Mouse (Mus musculus): Measurements from ENCODE around the gene Ccdc47. TPM values are rescaled to one million over a fixed set of nuclear protein-coding genes. Genes with fewer than 3 reads are reported as not detected.
A peak's percentile ranks its signal among the peaks of the same experiment; 100 is the strongest.

Ccdc47 gene
- polyA plus RNA-seq, 1 experiment, result not detected

DNA sequence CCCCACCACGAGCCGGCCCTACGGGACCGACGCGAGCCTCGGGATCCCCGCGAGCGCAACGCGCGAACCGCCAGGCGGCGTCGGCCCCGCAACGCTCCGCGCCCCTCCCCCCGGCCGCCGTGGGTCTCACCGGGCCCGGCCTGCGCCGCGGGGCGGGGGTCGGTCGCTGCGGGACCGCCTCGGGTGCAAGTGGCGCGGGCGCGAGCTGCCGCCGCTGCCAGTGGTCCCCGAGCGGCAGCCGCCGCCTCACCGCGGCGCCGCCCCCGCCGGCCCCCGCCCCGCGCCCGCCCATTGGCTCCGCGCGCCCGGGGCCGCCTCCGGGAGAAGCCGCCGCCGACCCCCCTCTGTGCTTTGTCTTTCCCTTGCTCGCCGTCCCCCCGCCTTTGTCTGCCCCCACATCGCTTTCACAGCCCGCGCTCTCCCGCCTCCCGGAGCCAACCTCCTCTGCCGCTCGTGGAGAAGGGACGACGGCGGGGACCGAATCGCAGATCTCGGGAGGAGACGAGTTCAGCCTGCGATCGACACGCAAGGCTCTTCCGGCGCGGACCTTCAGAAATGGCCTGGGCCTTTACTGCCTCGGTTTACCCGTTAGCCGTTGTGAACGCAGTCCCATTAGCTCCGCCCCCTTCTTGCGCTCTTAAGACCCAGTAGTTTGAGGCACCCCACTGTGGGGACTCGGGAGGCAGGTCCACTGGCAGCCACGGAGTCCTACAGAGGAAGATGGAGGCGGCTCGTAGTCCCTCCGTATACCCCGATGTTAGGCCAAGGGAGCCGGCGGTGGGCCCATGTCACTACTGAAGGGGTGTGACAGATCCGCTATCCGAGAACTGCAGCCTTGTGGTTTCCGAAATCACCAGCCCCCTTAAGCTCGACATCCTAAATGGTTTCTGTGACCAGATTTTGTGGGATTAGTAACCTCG is 56.0 kb downstream of the Ccdc47 start:
- WGBS, result 2% methylated on average over 83 of the region's 106 CpGs
- peak; percentile 82 for TF ChIP-seq POLR2A (IDR thresholded peaks at IDR 0.05; ENCODE audit: insufficient read depth, low read depth, low read length)
- no peak for TF ChIP-seq CTCF (IDR thresholded peaks at IDR 0.05; ENCODE audit: insufficient read depth, low read depth, low read length)
- Histone ChIP-seq H3K27ac (ENCODE audit: insufficient read depth, low read depth, low read length) (peak overlapping the region; percentile 96), H3K4me1 (ENCODE audit: control insufficient read depth, insufficient read depth, low read length) (peaks cover 58% of the 10 kb centered on the region), H3K4me3 (ENCODE audit: insufficient read depth, low read depth, low read length) (peak overlapping the region; percentile 46)

DNA sequence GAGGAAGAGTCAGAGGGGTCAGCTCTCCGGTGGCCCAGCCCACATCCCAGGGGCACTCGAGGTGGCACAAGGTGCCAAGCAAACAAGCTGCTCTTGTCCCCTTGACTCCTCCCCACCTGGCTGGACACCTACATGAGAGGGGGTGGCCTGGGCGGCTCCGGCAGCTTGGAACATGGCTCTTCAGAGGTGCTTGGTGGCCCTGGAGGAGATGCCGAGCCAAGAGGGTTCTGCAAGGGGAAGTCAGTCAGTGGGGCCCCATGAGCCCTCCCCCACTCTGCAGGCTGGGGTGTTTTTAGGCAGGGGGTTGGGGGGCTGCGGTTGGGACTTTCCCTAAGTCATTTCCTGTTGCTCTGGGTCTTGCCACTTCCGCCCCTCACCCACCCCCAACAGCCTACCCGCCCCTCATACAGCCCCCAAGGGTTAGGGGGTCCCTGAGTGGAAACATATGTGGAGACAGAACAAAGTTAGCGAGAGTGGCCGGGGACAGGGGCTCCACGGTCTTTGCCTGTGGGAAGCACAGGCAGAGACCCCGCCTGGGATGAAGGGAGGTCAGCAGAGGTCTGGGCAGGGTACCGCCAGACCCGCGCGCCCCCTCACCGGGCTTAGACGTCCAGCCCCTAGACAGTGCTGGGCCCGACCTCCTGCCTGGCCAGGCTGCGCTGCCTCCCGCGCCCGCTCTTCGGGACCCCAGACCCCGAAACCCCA is 56.8 kb downstream of the Ccdc47 start:
- TF ChIP-seq CTCF (IDR thresholded peaks at IDR 0.05; ENCODE audit: insufficient read depth, low read depth, low read length) (no peak), POLR2A (IDR thresholded peaks at IDR 0.05; ENCODE audit: insufficient read depth, low read depth, low read length) (no peak)
- Histone ChIP-seq H3K4me1 (ENCODE audit: control insufficient read depth, insufficient read depth, low read length) (peaks cover 59% of the 10 kb centered on the region), H3K4me3 (ENCODE audit: insufficient read depth, low read depth, low read length) (peak overlapping the region; percentile 46), H3K27ac (ENCODE audit: insufficient read depth, low read depth, low read length) (peak overlapping the region; percentile 76)
- 1% methylated on average over 25 of the region's 25 CpGs for WGBS

DNA sequence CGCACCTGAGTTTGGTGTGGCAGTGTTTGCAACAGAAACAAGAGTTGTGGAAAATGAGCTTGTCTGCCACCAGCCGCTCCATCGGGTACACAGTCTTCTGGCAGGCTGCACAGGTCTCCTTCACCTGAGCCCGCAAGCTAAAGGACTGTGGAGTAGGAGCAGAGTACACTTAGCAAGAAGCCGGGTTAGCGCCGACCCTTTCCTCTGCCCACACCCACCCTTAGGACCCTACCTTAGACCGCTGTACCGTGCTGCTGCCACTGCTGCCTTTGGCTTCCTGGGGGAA is 57.3 kb downstream of the Ccdc47 start:
- Histone ChIP-seq H3K27ac (ENCODE audit: insufficient read depth, low read depth, low read length) (peak overlapping the region; percentile 61), H3K4me3 (ENCODE audit: insufficient read depth, low read depth, low read length) (peak overlapping the region; percentile 46), H3K4me1 (ENCODE audit: control insufficient read depth, insufficient read depth, low read length) (peaks cover 58% of the 10 kb centered on the region)
- no peak for TF ChIP-seq POLR2A (IDR thresholded peaks at IDR 0.05; ENCODE audit: insufficient read depth, low read depth, low read length)
- no peak for TF ChIP-seq CTCF (IDR thresholded peaks at IDR 0.05; ENCODE audit: insufficient read depth, low read depth, low read length)
- 22% methylated on average over 9 of the region's 9 CpGs for WGBS

DNA sequence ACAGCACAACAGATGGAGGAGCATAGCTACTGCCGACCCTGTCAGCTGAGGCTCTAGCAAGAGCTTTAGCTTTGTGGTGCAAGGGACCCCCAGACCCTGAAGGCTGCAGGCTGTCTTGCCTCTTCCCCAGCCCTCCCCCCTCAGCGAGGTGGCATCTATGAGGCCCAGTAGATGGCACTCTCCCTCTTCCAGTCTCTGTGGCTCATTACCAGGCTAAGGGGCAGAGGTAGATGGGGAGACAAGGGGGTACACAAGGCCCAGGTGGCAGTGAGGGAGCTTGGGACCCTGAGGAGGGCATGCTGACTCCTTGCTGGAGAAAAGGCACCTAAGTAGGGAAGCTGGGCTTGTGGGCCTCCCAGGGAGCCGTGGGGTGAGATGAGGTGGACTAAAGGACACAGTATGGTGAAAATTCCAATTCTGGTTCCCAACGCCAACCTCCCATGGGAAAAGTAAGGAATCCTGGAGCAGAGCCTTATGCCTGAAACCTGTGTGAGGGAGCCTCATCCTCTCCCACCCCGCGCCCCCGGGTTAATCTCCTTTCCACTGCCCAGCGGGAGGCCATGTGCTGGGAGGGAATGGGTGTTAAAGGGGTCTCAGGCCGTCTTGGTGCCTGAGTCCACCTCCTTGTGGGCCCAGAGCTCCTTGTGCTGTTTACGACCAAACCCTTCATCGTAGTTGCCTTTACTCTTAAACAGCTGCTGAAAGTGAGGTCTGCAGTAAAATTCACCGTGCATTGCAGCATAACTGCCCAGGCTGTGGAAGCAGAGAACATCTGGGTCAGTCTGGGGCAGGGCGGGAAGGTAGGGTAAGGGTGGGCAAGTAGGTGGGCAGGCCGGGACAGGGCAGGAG is 57.8 kb downstream of the Ccdc47 start:
- Histone ChIP-seq H3K27ac (ENCODE audit: insufficient read depth, low read depth, low read length) (peak overlapping the region; percentile 61), H3K4me1 (ENCODE audit: control insufficient read depth, insufficient read depth, low read length) (peaks cover 53% of the 10 kb centered on the region), H3K4me3 (ENCODE audit: insufficient read depth, low read depth, low read length) (peak overlapping the region; percentile 46)
- TF ChIP-seq POLR2A (IDR thresholded peaks at IDR 0.05; ENCODE audit: insufficient read depth, low read depth, low read length), result no peak
- peak; percentile 56 for TF ChIP-seq CTCF (IDR thresholded peaks at IDR 0.05; ENCODE audit: insufficient read depth, low read depth, low read length)
- 29% methylated on average over 14 of the region's 14 CpGs for WGBS

DNA sequence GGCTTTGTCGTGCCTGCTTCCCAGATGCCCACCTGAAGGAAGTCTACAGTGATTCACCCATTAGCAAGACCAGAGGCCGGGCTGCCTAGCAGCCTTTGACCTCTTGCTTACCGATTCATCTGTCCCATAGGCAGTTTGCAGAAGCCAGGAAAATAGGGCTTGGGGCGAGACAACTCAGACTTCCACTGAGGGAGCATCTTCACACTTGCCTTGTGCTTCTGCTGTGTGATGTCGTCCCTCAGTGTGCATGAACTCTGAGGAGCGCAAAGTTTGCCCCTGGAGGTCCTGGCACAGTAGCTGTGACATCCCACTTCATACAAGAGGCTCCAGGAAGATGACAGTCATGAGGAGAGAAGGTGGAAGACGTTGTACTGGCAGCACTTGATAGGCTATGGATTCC is 59.0 kb downstream of the Ccdc47 start:
- Histone ChIP-seq H3K4me1 (ENCODE audit: control insufficient read depth, insufficient read depth, low read length) (peaks cover 52% of the 10 kb centered on the region), H3K4me3 (ENCODE audit: insufficient read depth, low read depth, low read length) (no peak overlapping the region; the same call in 1 of the 2 replicates), H3K27ac (ENCODE audit: insufficient read depth, low read depth, low read length) (no peak overlapping the region)
- TF ChIP-seq CTCF (IDR thresholded peaks at IDR 0.05; ENCODE audit: insufficient read depth, low read depth, low read length) (no peak), POLR2A (IDR thresholded peaks at IDR 0.05; ENCODE audit: insufficient read depth, low read depth, low read length) (no peak)
- 69% methylated on average over 7 of the region's 7 CpGs for WGBS

DNA sequence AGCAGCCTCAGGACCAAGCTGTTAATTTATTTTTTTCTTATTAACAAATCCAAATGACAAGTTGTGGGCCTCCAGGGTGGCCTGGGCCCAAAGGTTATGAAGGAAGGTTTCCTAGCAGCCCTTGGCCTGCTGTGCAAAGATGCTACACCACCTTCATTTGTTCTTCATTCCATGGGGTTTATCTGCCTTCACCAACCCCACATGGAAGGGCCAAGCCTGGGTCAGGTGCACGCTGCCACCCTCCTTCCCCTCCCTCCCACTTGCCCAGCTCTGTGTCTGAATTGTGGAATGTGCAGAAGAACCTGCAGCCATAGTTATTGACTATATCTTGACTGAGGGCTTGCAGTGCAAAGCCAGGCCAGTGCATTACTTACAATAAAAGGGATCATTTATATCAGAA is 59.9 kb downstream of the Ccdc47 start:
- TF ChIP-seq POLR2A (IDR thresholded peaks at IDR 0.05; ENCODE audit: insufficient read depth, low read depth, low read length) (no peak), CTCF (IDR thresholded peaks at IDR 0.05; ENCODE audit: insufficient read depth, low read depth, low read length) (no peak)
- Histone ChIP-seq H3K27ac (ENCODE audit: insufficient read depth, low read depth, low read length) (no peak overlapping the region), H3K4me3 (ENCODE audit: insufficient read depth, low read depth, low read length) (no peak overlapping the region), H3K4me1 (ENCODE audit: control insufficient read depth, insufficient read depth, low read length) (peaks cover 47% of the 10 kb centered on the region)
- WGBS, result 62% methylated on average over 1 of the region's 1 CpGs

DNA sequence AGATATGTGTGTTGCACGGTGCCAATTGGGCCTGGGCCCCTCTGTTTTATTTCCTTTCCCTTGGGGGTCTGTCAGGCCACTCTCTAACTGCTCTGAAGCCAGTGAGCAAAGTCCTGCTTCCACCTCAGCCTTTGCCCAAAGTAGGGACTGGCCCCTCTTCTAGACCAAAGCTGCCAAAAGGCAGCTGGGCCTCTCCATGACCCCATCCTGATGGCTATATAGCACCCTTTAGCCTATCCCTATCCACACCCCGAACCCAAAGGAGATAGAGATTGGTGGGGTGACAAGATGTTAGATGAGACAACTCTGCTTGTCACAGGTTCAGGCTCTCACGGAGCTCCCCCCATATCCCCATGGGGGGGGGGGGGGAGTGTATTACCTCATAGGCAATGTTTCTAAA is 60.4 kb downstream of the Ccdc47 start:
- WGBS, result 43% methylated on average over 3 of the region's 3 CpGs
- no peak overlapping the region for H3K27ac ChIP-seq (ENCODE audit: insufficient read depth, low read depth, low read length)

DNA sequence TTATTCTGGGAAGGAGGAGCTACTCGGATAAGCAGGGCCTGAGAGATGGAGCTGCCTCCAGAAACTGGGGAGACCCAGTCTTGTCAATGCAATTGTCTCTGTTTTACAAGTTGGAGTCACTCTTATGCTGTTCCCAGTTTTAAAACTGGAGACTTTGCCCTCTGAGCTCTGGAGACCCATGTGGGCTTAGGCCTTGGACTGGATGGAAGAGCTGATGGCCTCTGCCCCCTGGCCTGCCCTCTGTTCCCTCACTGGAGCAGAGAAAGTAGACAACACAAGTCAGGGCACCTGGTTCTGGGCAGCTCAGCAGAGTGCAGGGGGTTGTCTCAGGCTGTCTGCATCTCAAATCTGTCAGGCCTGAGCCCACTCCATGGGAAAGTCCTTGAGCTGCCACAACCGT is 61.4 kb downstream of the Ccdc47 start:
- no peak overlapping the region for H3K4me3 ChIP-seq (ENCODE audit: insufficient read depth, low read depth, low read length)
- 51% methylated on average over 2 of the region's 2 CpGs for WGBS
- H3K4me1 ChIP-seq (ENCODE audit: control insufficient read depth, insufficient read depth, low read length), result peaks cover 37% of the 10 kb centered on the region
- H3K27ac ChIP-seq (ENCODE audit: insufficient read depth, low read depth, low read length), result peak overlapping the region; percentile 42; the same call in 1 of the 2 replicates
- TF ChIP-seq CTCF (IDR thresholded peaks at IDR 0.05; ENCODE audit: insufficient read depth, low read depth, low read length) (no peak), POLR2A (IDR thresholded peaks at IDR 0.05; ENCODE audit: insufficient read depth, low read depth, low read length) (no peak)

More for the DNA sequence above, 60.4 kb downstream of the Ccdc47 start:
- TF ChIP-seq CTCF (IDR thresholded peaks at IDR 0.05; ENCODE audit: insufficient read depth, low read depth, low read length), result no peak
- no peak for TF ChIP-seq POLR2A (IDR thresholded peaks at IDR 0.05; ENCODE audit: insufficient read depth, low read depth, low read length)
- H3K4me3 ChIP-seq (ENCODE audit: insufficient read depth, low read depth, low read length), result no peak overlapping the region
- peaks cover 42% of the 10 kb centered on the region for H3K4me1 ChIP-seq (ENCODE audit: control insufficient read depth, insufficient read depth, low read length)

Measured in olfactory bulb, adult 2 months (tissue).